Mouse (Mus musculus) kidney, embryonic 15.5 days (tissue): ENCODE measurements at regions not wholly inside any gene's neighbourhood (a gene's known extent, or its start where the extent isn't known, plus 50 kb on each side); places are given as distances from the start of the nearest gene placed in this dataset.
A peak's percentile ranks its signal among the peaks of the same experiment; 100 is the strongest.

ENCODE experiments used
- ATAC-seq: fragments of 200-750 bp; cut with Nextera tagmentation; replicated peaks from 2 replicates; pipeline ENCODE4 v1.8.0; 2017; ENCODE audit warnings: moderate TSS enrichment; ENCODE audit not compliant: low FRiP score
- H3K27ac ChIP-seq: fragments of 300-500 bp; sonication (generic); 2 replicates; pipeline ENCODE4 v1.5.1; 2015; ENCODE audit warnings: mild to moderate bottlenecking, inconsistent platforms
- H3K27me3 ChIP-seq: fragments of 300-500 bp; sonication (generic); 2 replicates; pipeline ENCODE4 v1.6.1; 2015; ENCODE audit warnings: inconsistent platforms
- H3K36me3 ChIP-seq: fragments of 300-500 bp; sonication (generic); 2 replicates; pipeline ENCODE4 v1.6.1; 2015; ENCODE audit warnings: inconsistent platforms
- H3K4me1 ChIP-seq: fragments of 300-500 bp; sonication (generic); 2 replicates; pipeline ENCODE4 v1.6.1; 2015; ENCODE audit warnings: inconsistent platforms
- H3K4me2 ChIP-seq: fragments of 300-500 bp; sonication (generic); 2 replicates; pipeline ENCODE4 v1.6.1; 2015; ENCODE audit warnings: moderate library complexity, mild to moderate bottlenecking, inconsistent platforms
- H3K4me3 ChIP-seq: fragments of 300-500 bp; sonication (generic); replicated peaks from 2 replicates; pipeline ENCODE4 v1.5.1; 2015; ENCODE audit warnings: mild to moderate bottlenecking, inconsistent platforms
- H3K9ac ChIP-seq: fragments of 300-500 bp; sonication (generic); 2 replicates; pipeline ENCODE4 v1.6.1; 2015; ENCODE audit warnings: mild to moderate bottlenecking, inconsistent platforms
- H3K9me3 ChIP-seq: fragments of 300-500 bp; sonication (generic); replicated peaks from 2 replicates; pipeline ENCODE4 v1.6.1; 2016; ENCODE audit warnings: inconsistent platforms
- WGBS: fragments of 180-500 bp; shearing (Covaris S2); methylation state at CpG from one replicate; pipeline ENCODE4 v1.1.7; 2015; ENCODE audit warnings: mixed read lengths; 5-methylcytosine and 5-hydroxymethylcytosine counted together

- no peaks in the 10 kb centered on the region for H3K36me3 ChIP-seq
- peaks cover 12% of the 10 kb centered on the region for H3K4me1 ChIP-seq
- no peaks in the 10 kb centered on the region for H3K27me3 ChIP-seq
- no peaks in the 10 kb centered on the region for H3K9me3 ChIP-seq
- peak overlapping the region; percentile 34 for H3K4me3 ChIP-seq
- peak overlapping the region; percentile 61 for H3K4me2 ChIP-seq
- H3K27ac ChIP-seq: no peak overlapping the region
- 50% methylated on average over 16 of the region's 16 CpGs for WGBS
- H3K9ac ChIP-seq: no peak overlapping the region
- ATAC-seq: no peak
Observed at GRCm38 (mm10) chr13:40605686-40606404, 132.3 kb downstream of the Tfap2a start.

GRCm38 (mm10) chr13:40574981-40575745 lies 163.0 kb downstream of the Tfap2a start:
- Histone ChIP-seq H3K36me3 (no peaks in the 10 kb centered on the region), H3K4me2 (no peak overlapping the region), H3K4me1 (no peaks in the 10 kb centered on the region), H3K27me3 (no peaks in the 10 kb centered on the region), H3K4me3 (no peak overlapping the region), H3K9me3 (no peaks in the 10 kb centered on the region), H3K27ac (no peak overlapping the region), H3K9ac (no peak overlapping the region)
- ATAC-seq: no peak
- WGBS: 83% methylated on average over 12 of the region's 12 CpGs

GRCm38 (mm10) chr13:40569461-40569860 lies 168.7 kb downstream of the Tfap2a start:
- no peaks in the 10 kb centered on the region for H3K36me3 ChIP-seq
- no peaks in the 10 kb centered on the region for H3K27me3 ChIP-seq
- H3K4me3 ChIP-seq: no peak overlapping the region
- no peaks in the 10 kb centered on the region for H3K4me1 ChIP-seq
- no peaks in the 10 kb centered on the region for H3K9me3 ChIP-seq
- H3K4me2 ChIP-seq: no peak overlapping the region
- no peak for ATAC-seq
- H3K9ac ChIP-seq: no peak overlapping the region
- H3K27ac ChIP-seq: no peak overlapping the region
- WGBS: 64% methylated on average over 5 of the region's 5 CpGs

- no peaks in the 10 kb centered on the region for H3K4me1 ChIP-seq
- no peak overlapping the region for H3K9ac ChIP-seq
- no peaks in the 10 kb centered on the region for H3K9me3 ChIP-seq
- no peak for ATAC-seq
- no peak overlapping the region for H3K4me3 ChIP-seq
- WGBS: 73% methylated on average over 3 of the region's 3 CpGs
- H3K27ac ChIP-seq: no peak overlapping the region
- no peak overlapping the region for H3K4me2 ChIP-seq
- no peaks in the 10 kb centered on the region for H3K27me3 ChIP-seq
- H3K36me3 ChIP-seq: no peaks in the 10 kb centered on the region
Observed at GRCm38 (mm10) chr13:40567821-40568220, 170.4 kb downstream of the Tfap2a start.

GRCm38 (mm10) chr13:40564351-40564750 lies 173.8 kb downstream of the Tfap2a start:
- ATAC-seq: no peak
- Histone ChIP-seq H3K27ac (no peak overlapping the region), H3K4me2 (no peak overlapping the region), H3K4me3 (no peak overlapping the region), H3K4me1 (no peaks in the 10 kb centered on the region), H3K27me3 (no peaks in the 10 kb centered on the region), H3K36me3 (no peaks in the 10 kb centered on the region), H3K9ac (no peak overlapping the region), H3K9me3 (no peaks in the 10 kb centered on the region)

- 85% methylated on average over 7 of the region's 7 CpGs for WGBS
- H3K27ac ChIP-seq: no peak overlapping the region
- no peak overlapping the region for H3K4me2 ChIP-seq
- H3K9me3 ChIP-seq: no peaks in the 10 kb centered on the region
- no peaks in the 10 kb centered on the region for H3K4me1 ChIP-seq
- ATAC-seq: no peak
- no peak overlapping the region for H3K9ac ChIP-seq
- H3K4me3 ChIP-seq: no peak overlapping the region
- H3K27me3 ChIP-seq: no peaks in the 10 kb centered on the region
- no peaks in the 10 kb centered on the region for H3K36me3 ChIP-seq
Observed at GRCm38 (mm10) chr13:40554368-40554767, 183.8 kb downstream of the Tfap2a start.

- Histone ChIP-seq H3K9ac (no peak overlapping the region), H3K9me3 (no peaks in the 10 kb centered on the region), H3K4me1 (no peaks in the 10 kb centered on the region), H3K27ac (no peak overlapping the region), H3K27me3 (no peaks in the 10 kb centered on the region), H3K4me2 (no peak overlapping the region), H3K4me3 (no peak overlapping the region), H3K36me3 (no peaks in the 10 kb centered on the region)
- no peak for ATAC-seq
Observed at GRCm38 (mm10) chr13:40525501-40525900, 164.3 kb upstream of the Ofcc1 start.

GRCm38 (mm10) chr13:40523115-40523514 lies 161.9 kb upstream of the Ofcc1 start:
- Histone ChIP-seq H3K27me3 (no peaks in the 10 kb centered on the region), H3K4me2 (no peak overlapping the region), H3K4me1 (no peaks in the 10 kb centered on the region), H3K36me3 (no peaks in the 10 kb centered on the region), H3K27ac (no peak overlapping the region), H3K9ac (no peak overlapping the region), H3K9me3 (no peaks in the 10 kb centered on the region), H3K4me3 (no peak overlapping the region)
- ATAC-seq: no peak
- WGBS: 41% methylated on average over 2 of the region's 2 CpGs

GRCm38 (mm10) chr13:40518180-40518579 lies 156.9 kb upstream of the Ofcc1 start:
- no peak overlapping the region for H3K4me3 ChIP-seq

GRCm38 (mm10) chr13:40509290-40509689 lies 148.0 kb upstream of the Ofcc1 start:
- Histone ChIP-seq H3K9ac (no peak overlapping the region), H3K4me3 (no peak overlapping the region), H3K27ac (no peak overlapping the region), H3K27me3 (no peaks in the 10 kb centered on the region), H3K4me1 (no peaks in the 10 kb centered on the region), H3K4me2 (no peak overlapping the region), H3K9me3 (no peaks in the 10 kb centered on the region), H3K36me3 (no peaks in the 10 kb centered on the region)
- ATAC-seq: no peak
- WGBS: 48% methylated on average over 1 of the region's 1 CpGs

More at GRCm38 (mm10) chr13:40518180-40518579, 156.9 kb upstream of the Ofcc1 start:
- Histone ChIP-seq H3K27ac (no peak overlapping the region), H3K4me1 (no peaks in the 10 kb centered on the region), H3K27me3 (no peaks in the 10 kb centered on the region), H3K9me3 (no peaks in the 10 kb centered on the region), H3K4me2 (no peak overlapping the region), H3K36me3 (no peaks in the 10 kb centered on the region), H3K9ac (no peak overlapping the region)
- 75% methylated on average over 4 of the region's 4 CpGs for WGBS
- no peak for ATAC-seq

GRCm38 (mm10) chr13:40480830-40481229 lies 119.6 kb upstream of the Ofcc1 start:
- Histone ChIP-seq H3K4me2 (no peak overlapping the region), H3K27me3 (no peaks in the 10 kb centered on the region), H3K27ac (no peak overlapping the region), H3K9ac (no peak overlapping the region), H3K9me3 (no peaks in the 10 kb centered on the region), H3K4me1 (no peaks in the 10 kb centered on the region), H3K36me3 (no peaks in the 10 kb centered on the region), H3K4me3 (no peak overlapping the region)
- ATAC-seq: no peak
- WGBS: 49% methylated on average over 7 of the region's 7 CpGs

- Histone ChIP-seq H3K27me3 (no peaks in the 10 kb centered on the region), H3K9ac (no peak overlapping the region), H3K4me2 (no peak overlapping the region), H3K27ac (no peak overlapping the region), H3K4me1 (no peaks in the 10 kb centered on the region), H3K36me3 (no peaks in the 10 kb centered on the region), H3K9me3 (no peaks in the 10 kb centered on the region), H3K4me3 (no peak overlapping the region)
- no peak for ATAC-seq
- 81% methylated on average over 3 of the region's 3 CpGs for WGBS
Observed at GRCm38 (mm10) chr13:40472683-40473082, 111.4 kb upstream of the Ofcc1 start.
